Mouse (Mus musculus): ENCODE measurements around the gene Akt2. TPM values are rescaled to one million over a fixed set of nuclear protein-coding genes. Genes with fewer than 3 reads are reported as not detected.

Akt2 gene
- polyA plus RNA-seq, 1 experiment, result 101 TPM

- no peak for DNase-seq
- H3K4me1 ChIP-seq (ENCODE audit: control insufficient read depth, insufficient read depth, low read length), result 0 out of 2 replicates have a peak, but pooled peaks cover 2% of the 10 kb centered on the region
- TF ChIP-seq POLR2A (IDR thresholded peaks at IDR 0.05; ENCODE audit: borderline replicate concordance, extremely low read depth, low read depth, low read length), result no peak
- TF ChIP-seq CTCF (IDR thresholded peaks at IDR 0.05; ENCODE audit: insufficient read depth, low read length), result no peak
- whole genome bisulfite sequencing, result 29% methylated on average over 14 of the region's 14 CpGs
- no peak overlapping the region for H3K4me3 ChIP-seq (replicated peaks; ENCODE audit: extremely low read depth, low read depth, low read length)
Measured at GRCm38 (mm10) chr7:27688246-27688788, 97.0 kb downstream of the Akt2 start.

- DNase-seq, result peak; percentile 85
- Histone ChIP-seq H3K4me1 (ENCODE audit: control insufficient read depth, insufficient read depth, low read length) (0 out of 2 replicates have a peak, but pooled peaks cover 2% of the 10 kb centered on the region), H3K4me3 (replicated peaks; ENCODE audit: extremely low read depth, low read depth, low read length) (peak within 1 kb of the TSS; percentile 62)
- TF ChIP-seq CTCF (IDR thresholded peaks at IDR 0.05; ENCODE audit: insufficient read depth, low read length) (no peak), POLR2A (IDR thresholded peaks at IDR 0.05; ENCODE audit: borderline replicate concordance, extremely low read depth, low read depth, low read length) (peak; percentile 52; the same call in 1 of the 2 replicates)
- 1% methylated on average over 19 of the region's 19 CpGs for WGBS
Measured at GRCm38 (mm10) chr7:27688815-27689612, 97.7 kb downstream of the Akt2 start, which contains the start of gene Zfp607b. Gene Zfp607b (plus strand): TSS chr7:27689340.

Other genes starting within 250 kb of the Akt2 start
- gene Shkbp1, start 235.5 kb upstream of the Akt2 start, polyA plus RNA-seq (2012; rRNA removed), result 76.4 and 85.1 TPM in 2 replicates
- gene Gm20479, start 234.1 kb upstream of the Akt2 start, polyA plus RNA-seq (2012; rRNA removed), result not detected in 2 replicates
- gene Sptbn4, start 143.9 kb upstream of the Akt2 start, polyA plus RNA-seq (2012; rRNA removed), result 0.05 and 0.13 TPM in 2 replicates
- 71.6 and 78.8 TPM in 2 replicates for gene Blvrb, start 143.6 kb upstream of the Akt2 start, polyA plus RNA-seq (2012; rRNA removed)
- 10.2 and 10.5 TPM in 2 replicates for gene Sertad3, start 117.8 kb upstream of the Akt2 start, polyA plus RNA-seq (2012; rRNA removed)
- 50.7 and 56.1 TPM in 2 replicates for gene Sertad1, start 104.6 kb upstream of the Akt2 start, polyA plus RNA-seq (2012; rRNA removed)
- 62.0 and 67.4 TPM in 2 replicates for gene Prx, start 92.2 kb upstream of the Akt2 start, polyA plus RNA-seq (2012; rRNA removed)
- gene Hipk4, start 68.3 kb upstream of the Akt2 start, polyA plus RNA-seq (2012; rRNA removed), result 1.3 and 1.8 TPM in 2 replicates
- gene Pld3, start 38.3 kb upstream of the Akt2 start, polyA plus RNA-seq (2012; rRNA removed), result 180 and 201 TPM in 2 replicates
- 22.4 and 28.5 TPM in 2 replicates for gene 2310022A10Rik, start 38.3 kb upstream of the Akt2 start, polyA plus RNA-seq (2012; rRNA removed)
- gene Ttc9b, start 62.4 kb downstream of the Akt2 start, polyA plus RNA-seq (2012; rRNA removed), result not detected in 2 replicates
- gene Map3k10, start 83.0 kb downstream of the Akt2 start, polyA plus RNA-seq (2012; rRNA removed), result 27.1 and 31.9 TPM in 2 replicates
- 0.36 and 1.5 TPM in 2 replicates for gene Zfp607b, start 97.8 kb downstream of the Akt2 start, polyA plus RNA-seq (2012; rRNA removed)
- 1.2 and 1.9 TPM in 2 replicates for gene Zfp60, start 139.8 kb downstream of the Akt2 start, polyA plus RNA-seq (2012; rRNA removed)
- 0.55 and 1.1 TPM in 2 replicates for gene Zfp626, start 215.6 kb downstream of the Akt2 start, polyA plus RNA-seq (2012; rRNA removed)
- 0.54 and 1.1 TPM in 2 replicates for gene Zfp59, start 247.1 kb downstream of the Akt2 start, polyA plus RNA-seq (2012; rRNA removed)

Measured in lung, adult 2 months (tissue).